Mouse (Mus musculus): ENCODE measurements around the gene Rps15a.

- no peak for TF ChIP-seq CTCF (IDR thresholded peaks at IDR 0.05; ENCODE audit: low read depth)
- no peak for TF ChIP-seq EP300 (optimal IDR thresholded peaks at IDR 0.05)
These were observed 483 bp downstream of the Rps15a start for GRCm38 (mm10) chr7:118115533-118115876.
